Comparison of ENCODE assay signal across 9 mouse cellular contexts in genomic region chr1:180421165-180421909, GRCm38 (mm10).
DNase-seq lines count a peak whose midpoint lies in the region; ATAC-seq and TF ChIP-seq lines count a peak whose summit lies in the region.
"Had no signal": no experiment of that assay in that cellular context is flagged by ENCODE, and none has a peak within 500 bp of the region (broad histone marks: within the 10 kb centered on the region; RNA-seq: fewer than 3 reads in every experiment).

No protein-coding gene starts in this region.

- H3K9ac ChIP-seq in ES-E14 (ENCODE audit: insufficient read depth, low read depth, low read length, poor library complexity, severe bottlenecking) = no peak overlapping the region
- no peak overlapping the region for H3K9ac ChIP-seq in forebrain, embryonic 14.5 days (ENCODE audit: low read length)
- H3K9ac ChIP-seq in midbrain, embryonic 13.5 days (replicated peaks) = no peak overlapping the region
- H3K9ac ChIP-seq: liver, embryonic 15.5 days had no signal

- no peaks in the 10 kb centered on the region for H3K27me3 ChIP-seq in forebrain, embryonic 14.5 days (replicated peaks; ENCODE audit: control insufficient read depth, insufficient read depth, low read length)
- no peaks in the 10 kb centered on the region for H3K27me3 ChIP-seq in midbrain, embryonic 13.5 days
- H3K27me3 ChIP-seq: liver, embryonic 15.5 days; Patski had no signal

- H3K27ac ChIP-seq in ES-E14 (ENCODE audit: insufficient read depth, low read depth, low read length, poor library complexity, severe bottlenecking) = no peak overlapping the region
- H3K27ac ChIP-seq in forebrain, embryonic 14.5 days (ENCODE audit: low read depth, low read length) = no peak overlapping the region
- H3K27ac ChIP-seq in midbrain, embryonic 13.5 days = no peak overlapping the region
- H3K27ac ChIP-seq: liver, embryonic 15.5 days had no signal

- no peaks in the 10 kb centered on the region for H3K9me3 ChIP-seq in ES-E14 (ENCODE audit: control insufficient read depth, insufficient read depth, low read depth, low read length)
- no peaks in the 10 kb centered on the region for H3K9me3 ChIP-seq in forebrain, embryonic 14.5 days (replicated peaks; ENCODE audit: control insufficient read depth, low read length)
- no peaks in the 10 kb centered on the region for H3K9me3 ChIP-seq in midbrain, embryonic 13.5 days
- H3K9me3 ChIP-seq: liver, embryonic 15.5 days had no signal

- H3K36me3 ChIP-seq in ES-E14 (ENCODE audit: control insufficient read depth, insufficient read depth, low read length, poor library complexity, severe bottlenecking) = no peaks in the 10 kb centered on the region
- no peaks in the 10 kb centered on the region for H3K36me3 ChIP-seq in forebrain, embryonic 14.5 days (ENCODE audit: control insufficient read depth, insufficient read depth, low read length)
- no peaks in the 10 kb centered on the region for H3K36me3 ChIP-seq in midbrain, embryonic 13.5 days
- H3K36me3 ChIP-seq: liver, embryonic 15.5 days had no signal

- peak; percentile 21 for ATAC-seq in forebrain, embryonic 14.5 days
- peak; percentile 51 for ATAC-seq in midbrain, embryonic 13.5 days

- peak; percentile 41 for DNase-seq in kidney, adult 11 months
- no peak for DNase-seq in kidney, postnatal 4 days
- DNase-seq in ES-E14 (ENCODE audit: low read depth, low spot score) = no peak
- DNase-seq in forebrain, embryonic 14.5 days (ENCODE audit: low spot score) = no peak
- DNase-seq in thymus, postnatal 25 days = no peak
- DNase-seq in left cerebral cortex, adult 9 months (ENCODE audit: low spot score in 2 of 2) = no peak

- H3K4me1 ChIP-seq in ES-E14 (ENCODE audit: control insufficient read depth in 2 of 2, insufficient read depth in 2 of 2, low read length in 2 of 2, poor library complexity in 1 of 2) = peaks cover 0 to 15% of the 10 kb centered on the region in 2 experiments; a peak in 3 of 4 replicates
- H3K4me1 ChIP-seq in forebrain, embryonic 14.5 days (ENCODE audit: control insufficient read depth, insufficient read depth, low read length) = 0 out of 2 replicates have a peak, but pooled peaks cover 3% of the 10 kb centered on the region
- H3K4me1 ChIP-seq in midbrain, embryonic 13.5 days (replicated peaks) = peaks cover 26% of the 10 kb centered on the region
- H3K4me1 ChIP-seq: liver, embryonic 15.5 days had no signal

- peak overlapping the region; percentile 21; a peak in 2 of 4 replicates for H3K4me3 ChIP-seq in ES-E14 (ENCODE audit: insufficient read depth in 1 of 2, low read depth in 1 of 2, low read length in 2 of 2, poor library complexity in 1 of 2, severe bottlenecking in 1 of 2)
- no peak overlapping the region for H3K4me3 ChIP-seq in forebrain, embryonic 14.5 days (ENCODE audit: low read depth, low read length)
- H3K4me3 ChIP-seq in midbrain, embryonic 13.5 days (replicated peaks) = no peak overlapping the region
- H3K4me3 ChIP-seq: liver, embryonic 15.5 days had no signal

- WGBS in forebrain, embryonic 14.5 days = 59% methylated on average over 25 of the region's 25 CpGs
- 54% methylated on average over 25 of the region's 25 CpGs for WGBS in midbrain, embryonic 13.5 days

- no peak overlapping the region for H3K4me2 ChIP-seq in forebrain, embryonic 14.5 days (ENCODE audit: low read length)
- peak overlapping the region; percentile 20 for H3K4me2 ChIP-seq in midbrain, embryonic 13.5 days (replicated peaks)
- H3K4me2 ChIP-seq: liver, embryonic 15.5 days had no signal

- in situ Hi-C loops in ES-E14 (cut with MboI; ENCODE audit: low sequenced_read_pairs in 2 of 2, unreplicated experiment in 2 of 2) = loop anchor here in 1 of 2 experiments (10.0 kb wide), 1 partner anchor 147 kb away; no protein-coding TSS in a partner anchor

TF ChIP-seq in ES-E14, 5 proteins besides CTCF, POLR2A, EP300 and RAD21:
- TF ChIP-seq MAFK (IDR thresholded peaks at IDR 0.05; ENCODE audit: insufficient read depth, low read depth, low read length) = no peak
- TF ChIP-seq ZC3H11A (IDR thresholded peaks at IDR 0.05; ENCODE audit: borderline replicate concordance, low read depth, low read length) = no peak

Comparison
In these comparisons a context has a peak if more than half of its experiments do, and no peak if none do; other contexts are left out.
1. H3K4me3 ChIP-seq: peak in ES-E14 (2 of 2); none in forebrain, embryonic 14.5 days (single experiment) and midbrain, embryonic 13.5 days (single experiment).